9 mouse cellular contexts compared by ENCODE assay signal in genomic region chr4:41654217-41654616, GRCm38 (mm10). TPM values are rescaled to one million over a fixed set of nuclear protein-coding genes. Genes with fewer than 3 reads are reported as not detected.
DNase-seq lines count a peak whose midpoint lies in the region; ATAC-seq and TF ChIP-seq lines count a peak whose summit lies in the region.
"Had no signal": no experiment of that assay in that cellular context is flagged by ENCODE, and none has a peak within 500 bp of the region (broad histone marks: within the 10 kb centered on the region; RNA-seq: fewer than 3 reads in every experiment).

No protein-coding gene starts in this region.

- no peak overlapping the region for H3K27ac ChIP-seq in ES-Bruce4 (ENCODE audit: insufficient read depth, low read length)
- no peak overlapping the region for H3K27ac ChIP-seq in kidney, postnatal 0 days
- H3K27ac ChIP-seq: embryonic facial prominence, embryonic 13.5 days had no signal

- 0 out of 2 replicates have a peak, but pooled peaks have one; percentile 16 for TF ChIP-seq EP300 in ES-Bruce4 (IDR thresholded peaks at IDR 0.05; ENCODE audit: insufficient read depth, low read depth, low read length)

- no peaks in the 10 kb centered on the region for H3K27me3 ChIP-seq in ES-Bruce4 (ENCODE audit: control insufficient read depth, insufficient read depth, low read length, poor library complexity, severe bottlenecking)
- H3K27me3 ChIP-seq in kidney, postnatal 0 days (ENCODE audit: insufficient read depth, low read length) = no peaks in the 10 kb centered on the region

- TF ChIP-seq CTCF in ES-Bruce4 (IDR thresholded peaks at IDR 0.05; ENCODE audit: low read depth, low read length) = peak; percentile 83
- TF ChIP-seq CTCF in kidney, postnatal 0 days (IDR thresholded peaks at IDR 0.05; ENCODE audit: low read depth) = peak; percentile 85

- H3K9me3 ChIP-seq in ES-Bruce4 (replicated peaks; ENCODE audit: control insufficient read depth, insufficient read depth, low read length, poor library complexity, severe bottlenecking) = no peaks in the 10 kb centered on the region
- H3K9me3 ChIP-seq in kidney, postnatal 0 days (replicated peaks; ENCODE audit: low read length) = no peaks in the 10 kb centered on the region
- H3K9me3 ChIP-seq: embryonic facial prominence, embryonic 13.5 days had no signal

- peak; percentile 19; the same call in 1 of the 2 replicates for ATAC-seq in kidney, postnatal 0 days (replicated peaks; ENCODE audit: low FRiP score, low read depth)
- no peak for ATAC-seq in megakaryocyte-erythroid progenitor cell, adult 5-6 weeks (replicated peaks; ENCODE audit: low FRiP score, low TSS enrichment, poor library complexity, severe bottlenecking)

- H3K9ac ChIP-seq in ES-Bruce4 (ENCODE audit: low read depth, poor library complexity, severe bottlenecking) = no peak overlapping the region
- H3K9ac ChIP-seq in kidney, postnatal 0 days (ENCODE audit: low read depth, low read length) = no peak overlapping the region
- H3K9ac ChIP-seq: embryonic facial prominence, embryonic 13.5 days had no signal

- DNase-seq in 416B (ENCODE audit: low read depth) = peak; percentile 46
- peak; percentile 79 for DNase-seq in cerebellum, adult 9-11 months
- DNase-seq in gastrocnemius, postnatal 10 days = peak; percentile 71
- peak; percentile 84 for DNase-seq in kidney, postnatal 0 days (ENCODE audit: low spot score)
- peak; percentile 83 for DNase-seq in lung, postnatal 10 days
- DNase-seq in right cerebral cortex, adult 2 months (ENCODE audit: low spot score in 2 of 2) = peak; percentile 42 to 63

- H3K4me2 ChIP-seq in kidney, postnatal 0 days (ENCODE audit: low read length) = no peak overlapping the region
- H3K4me2 ChIP-seq: embryonic facial prominence, embryonic 13.5 days had no signal

- TF ChIP-seq POLR2A in ES-Bruce4 (IDR thresholded peaks at IDR 0.05; ENCODE audit: insufficient read depth, low read length) = no peak

- 14% methylated on average over 7 of the region's 7 CpGs for WGBS in kidney, postnatal 0 days

- H3K4me1 ChIP-seq in ES-Bruce4 (ENCODE audit: control insufficient read depth, insufficient read depth, low read length) = peaks cover 6% of the 10 kb centered on the region
- peaks cover 3% of the 10 kb centered on the region; the same call in 1 of the 2 replicates for H3K4me1 ChIP-seq in kidney, postnatal 0 days (replicated peaks; ENCODE audit: insufficient read depth, low read length)

- H3K4me3 ChIP-seq in ES-Bruce4 (ENCODE audit: low read depth, low read length) = no peak overlapping the region
- H3K4me3 ChIP-seq in kidney, postnatal 0 days (replicated peaks; ENCODE audit: low read depth, low read length) = no peak overlapping the region
- H3K4me3 ChIP-seq: embryonic facial prominence, embryonic 13.5 days had no signal

- no peaks in the 10 kb centered on the region for H3K36me3 ChIP-seq in ES-Bruce4 (ENCODE audit: control insufficient read depth, insufficient read depth, low read length, poor library complexity, severe bottlenecking)
- H3K36me3 ChIP-seq in kidney, postnatal 0 days (ENCODE audit: insufficient read depth, low read length) = no peaks in the 10 kb centered on the region

RNA-seq across cellular contexts. Expression of gene Enho, which starts 14.1 kb away (rescaled TPM):
- polyA plus RNA-seq in ES-Bruce4 (2011; ENCODE audit: insufficient read depth, insufficient read length, low read depth, missing spikeins) = 5.3 and 5.4 TPM in 2 replicates
- total RNA-seq in gastrocnemius, postnatal 10 days (2021) = 10 to 100 TPM; 12.9 to 14.5 TPM
- polyA plus RNA-seq in kidney, postnatal 0 days (2015; fragmentation: Nextera tagmentation; extraction: Ambion mirVana) = 20.2 and 23.9 TPM in 2 replicates
- total RNA-seq in megakaryocyte-erythroid progenitor cell, adult 5-6 weeks (2014; fragmentation: Nextera tagmentation) = not detected in 2 replicates
- total RNA-seq in megakaryocyte-erythroid progenitor cell, adult 5-6 weeks (2017) = not detected in 2 replicates

RNA-seq across cellular contexts. Expression of gene Cntfr, which starts 42.7 kb away (rescaled TPM):
- 23.9 and 27.1 TPM in 2 replicates for polyA plus RNA-seq in ES-Bruce4 (2011; ENCODE audit: insufficient read depth, insufficient read length, low read depth, missing spikeins)
- 10 to 100 TPM; 20.1 to 28.2 TPM for total RNA-seq in gastrocnemius, postnatal 10 days (2021)
- 8.6 and 8.7 TPM in 2 replicates for polyA plus RNA-seq in kidney, postnatal 0 days (2015; fragmentation: Nextera tagmentation; extraction: Ambion mirVana)
- total RNA-seq in megakaryocyte-erythroid progenitor cell, adult 5-6 weeks (2014; fragmentation: Nextera tagmentation) = not detected in 2 replicates
- not detected in 2 replicates for total RNA-seq in megakaryocyte-erythroid progenitor cell, adult 5-6 weeks (2017)

RNA-seq across cellular contexts. Expression of gene Il11ra1, which starts 45.6 kb away (rescaled TPM):
- 4.5 and 4.7 TPM in 2 replicates for polyA plus RNA-seq in ES-Bruce4 (2011; ENCODE audit: insufficient read depth, insufficient read length, low read depth, missing spikeins)
- 10 to 100 TPM; 74.3 to 75.3 TPM for total RNA-seq in gastrocnemius, postnatal 10 days (2021)
- polyA plus RNA-seq in kidney, postnatal 0 days (2015; fragmentation: Nextera tagmentation; extraction: Ambion mirVana) = 157 and 159 TPM in 2 replicates
- total RNA-seq in megakaryocyte-erythroid progenitor cell, adult 5-6 weeks (2014; fragmentation: Nextera tagmentation) = 21.5 and 39.9 TPM in 2 replicates
- total RNA-seq in megakaryocyte-erythroid progenitor cell, adult 5-6 weeks (2017) = 36.0 and 45.3 TPM in 2 replicates

RNA-seq across cellular contexts. Expression of gene Rpp25l, which starts 59.1 kb away (rescaled TPM):
- 23.5 and 23.8 TPM in 2 replicates for polyA plus RNA-seq in ES-Bruce4 (2011; ENCODE audit: insufficient read depth, insufficient read length, low read depth, missing spikeins)
- 10 to 100 TPM; 31.5 to 41.4 TPM for total RNA-seq in gastrocnemius, postnatal 10 days (2021)
- 63.3 and 65.2 TPM in 2 replicates for polyA plus RNA-seq in kidney, postnatal 0 days (2015; fragmentation: Nextera tagmentation; extraction: Ambion mirVana)
- 37.5 and 44.7 TPM in 2 replicates for total RNA-seq in megakaryocyte-erythroid progenitor cell, adult 5-6 weeks (2014; fragmentation: Nextera tagmentation)
- total RNA-seq in megakaryocyte-erythroid progenitor cell, adult 5-6 weeks (2017) = 33.5 and 38.9 TPM in 2 replicates

Comparison
In these comparisons a context has a peak if more than half of its experiments do, and no peak if none do; other contexts are left out.
1. RNA of gene Enho, which starts 14.1 kb away (total RNA-seq): 12.9 to 14.5 TPM in gastrocnemius, postnatal 10 days; not detected in megakaryocyte-erythroid progenitor cell, adult 5-6 weeks; every median in the first group is over 10 times any median in the second.
2. RNA of gene Cntfr, which starts 42.7 kb away (total RNA-seq): 20.1 to 28.2 TPM in gastrocnemius, postnatal 10 days; not detected in megakaryocyte-erythroid progenitor cell, adult 5-6 weeks; every median in the first group is over 10 times any median in the second.
3. Peak in every context shown above with its lines, with median percentiles within 50 percentile points of each other: DNase-seq.